Mouse (Mus musculus): ENCODE results near the gene Wdr25. TPM values are rescaled to one million over a fixed set of nuclear protein-coding genes. Genes with fewer than 3 reads are reported as not detected.

Wdr25 gene
- polyA plus RNA-seq, 1 experiment from 2014 or later, result 2.7 TPM

DNA sequence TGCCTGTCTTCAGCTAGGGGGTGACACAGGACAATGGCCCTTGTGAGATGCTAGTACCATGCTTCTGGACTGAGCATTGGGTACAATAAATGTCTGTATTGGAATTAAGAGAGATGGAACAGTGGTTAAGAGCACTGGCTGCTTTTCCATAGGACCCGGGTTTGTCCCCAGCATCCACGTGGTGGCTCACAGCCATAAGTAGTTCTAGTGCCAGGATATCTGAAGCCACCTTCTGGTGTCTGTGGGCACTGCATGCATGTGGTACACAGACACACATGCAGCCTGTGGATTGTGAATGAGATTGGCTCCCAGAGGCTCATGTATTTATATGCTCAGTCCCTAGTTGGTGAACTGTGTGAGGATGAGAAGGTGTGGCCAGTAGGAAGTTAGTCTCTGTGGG, 23.9 kb upstream of the Wdr25 start:
- H3K27me3 ChIP-seq (replicated peaks; ENCODE audit: control insufficient read depth, insufficient read depth, low read length), result no peaks in the 10 kb centered on the region
- 82% methylated on average over 2 of the region's 2 CpGs for WGBS
- H3K36me3 ChIP-seq (ENCODE audit: control insufficient read depth, insufficient read depth), result peaks cover 71% of the 10 kb centered on the region

DNA sequence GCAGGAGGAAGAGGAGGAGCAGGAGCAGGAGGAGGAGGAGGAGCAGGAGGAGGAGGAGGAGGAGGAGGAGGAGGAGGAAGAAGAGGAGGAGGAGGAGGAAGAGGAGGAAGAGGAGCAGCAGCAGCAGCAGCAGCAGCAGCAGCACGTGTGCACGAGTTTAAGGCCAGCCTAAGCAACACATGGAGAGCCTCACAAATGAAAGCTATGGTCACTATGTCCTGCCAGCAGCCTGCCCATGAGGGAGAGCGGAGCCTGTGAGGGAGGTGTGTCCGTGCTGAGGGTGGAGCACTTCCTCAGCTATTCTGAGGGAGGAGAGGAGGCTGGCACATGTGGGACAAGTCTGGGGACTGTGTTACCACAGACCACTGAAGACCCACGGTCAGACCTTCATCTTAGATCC, 20.3 kb upstream of the Wdr25 start:
- no peaks in the 10 kb centered on the region for H3K4me1 ChIP-seq (replicated peaks; ENCODE audit: control insufficient read depth, insufficient read depth, low read length)
- no peak overlapping the region for H3K4me2 ChIP-seq (replicated peaks; ENCODE audit: low read depth)
- no peak for ATAC-seq
- H3K9ac ChIP-seq (ENCODE audit: low read depth, low read length), result no peak overlapping the region
- no peak overlapping the region for H3K27ac ChIP-seq (ENCODE audit: low read depth, low read length)
- no peaks in the 10 kb centered on the region for H3K9me3 ChIP-seq (ENCODE audit: control insufficient read depth)
- H3K36me3 ChIP-seq (ENCODE audit: control insufficient read depth, insufficient read depth), result peaks cover 73% of the 10 kb centered on the region
- H3K4me3 ChIP-seq (ENCODE audit: low read depth, low read length), result no peak overlapping the region
- H3K27me3 ChIP-seq (replicated peaks; ENCODE audit: control insufficient read depth, insufficient read depth, low read length), result no peaks in the 10 kb centered on the region
- TF ChIP-seq CTCF (IDR thresholded peaks at IDR 0.05; ENCODE audit: low read depth), result no peak
- WGBS, result 76% methylated on average over 5 of the region's 5 CpGs

More for the DNA sequence above, 23.9 kb upstream of the Wdr25 start:
- Histone ChIP-seq H3K9ac (ENCODE audit: low read depth, low read length) (no peak overlapping the region), H3K9me3 (ENCODE audit: control insufficient read depth) (no peaks in the 10 kb centered on the region), H3K4me2 (replicated peaks; ENCODE audit: low read depth) (no peak overlapping the region), H3K4me3 (ENCODE audit: low read depth, low read length) (no peak overlapping the region), H3K4me1 (replicated peaks; ENCODE audit: control insufficient read depth, insufficient read depth, low read length) (no peaks in the 10 kb centered on the region), H3K27ac (ENCODE audit: low read depth, low read length) (no peak overlapping the region)
- ATAC-seq, result no peak
- TF ChIP-seq CTCF (IDR thresholded peaks at IDR 0.05; ENCODE audit: low read depth), result peak; percentile 62

DNA sequence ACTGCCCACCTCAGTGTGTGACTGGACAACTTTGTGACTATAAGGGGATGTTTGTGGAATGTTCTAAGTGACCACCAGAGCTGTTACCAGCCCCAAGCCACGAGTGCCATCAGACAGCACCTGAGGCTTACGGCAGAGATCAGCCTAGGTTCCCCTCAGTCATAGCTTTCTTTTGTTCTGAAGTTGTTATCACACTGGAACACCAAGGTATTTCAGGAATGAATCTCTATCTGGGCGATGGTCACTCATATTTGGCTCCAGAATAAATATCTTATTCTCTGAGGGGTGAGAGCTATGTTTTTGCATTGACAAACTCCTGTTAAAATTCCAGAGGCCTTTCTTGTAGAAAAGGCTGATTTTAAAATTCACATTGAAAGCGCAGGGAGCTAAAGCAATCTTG, 14.3 kb upstream of the Wdr25 start:
- Histone ChIP-seq H3K36me3 (ENCODE audit: control insufficient read depth, insufficient read depth) (peaks cover 53% of the 10 kb centered on the region), H3K9ac (ENCODE audit: low read depth, low read length) (no peak overlapping the region), H3K4me1 (replicated peaks; ENCODE audit: control insufficient read depth, insufficient read depth, low read length) (no peaks in the 10 kb centered on the region), H3K27ac (ENCODE audit: low read depth, low read length) (no peak overlapping the region), H3K9me3 (ENCODE audit: control insufficient read depth) (no peaks in the 10 kb centered on the region), H3K27me3 (replicated peaks; ENCODE audit: control insufficient read depth, insufficient read depth, low read length) (no peaks in the 10 kb centered on the region), H3K4me3 (ENCODE audit: low read depth, low read length) (no peak overlapping the region), H3K4me2 (replicated peaks; ENCODE audit: low read depth) (no peak overlapping the region)
- TF ChIP-seq CTCF (IDR thresholded peaks at IDR 0.05; ENCODE audit: low read depth), result no peak
- no peak for ATAC-seq
- 86% methylated on average over 4 of the region's 4 CpGs for WGBS

DNA sequence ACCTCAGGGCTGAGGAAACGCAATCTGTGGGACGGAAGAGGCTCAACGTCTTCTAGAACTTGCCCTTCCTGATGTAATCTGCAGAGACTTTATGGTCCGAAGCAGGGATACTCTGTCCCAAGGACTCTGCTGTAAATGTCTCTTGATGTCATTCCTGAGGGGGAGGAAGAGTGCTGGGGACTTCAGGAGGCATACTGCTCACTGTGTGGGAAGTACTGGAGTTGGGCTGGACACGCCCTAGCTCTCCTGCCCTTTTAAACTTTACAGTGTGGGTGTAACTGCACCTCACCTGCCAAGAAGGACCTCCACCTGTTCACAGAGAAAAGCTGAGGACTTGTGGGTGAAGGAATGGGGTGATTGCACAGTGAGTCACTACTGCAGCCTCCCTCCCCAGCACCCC, 12.8 kb upstream of the Wdr25 start:
- Histone ChIP-seq H3K4me3 (ENCODE audit: low read depth, low read length) (no peak overlapping the region), H3K27ac (ENCODE audit: low read depth, low read length) (peak overlapping the region; percentile 21; the same call in 1 of the 2 replicates), H3K4me1 (replicated peaks; ENCODE audit: control insufficient read depth, insufficient read depth, low read length) (no peaks in the 10 kb centered on the region), H3K36me3 (ENCODE audit: control insufficient read depth, insufficient read depth) (peaks cover 51% of the 10 kb centered on the region), H3K27me3 (replicated peaks; ENCODE audit: control insufficient read depth, insufficient read depth, low read length) (no peaks in the 10 kb centered on the region), H3K4me2 (replicated peaks; ENCODE audit: low read depth) (no peak overlapping the region), H3K9ac (ENCODE audit: low read depth, low read length) (no peak overlapping the region), H3K9me3 (ENCODE audit: control insufficient read depth) (no peaks in the 10 kb centered on the region)
- WGBS, result 41% methylated on average over 5 of the region's 5 CpGs
- peak; percentile 85 for ATAC-seq
- TF ChIP-seq CTCF (IDR thresholded peaks at IDR 0.05; ENCODE audit: low read depth), result no peak

DNA sequence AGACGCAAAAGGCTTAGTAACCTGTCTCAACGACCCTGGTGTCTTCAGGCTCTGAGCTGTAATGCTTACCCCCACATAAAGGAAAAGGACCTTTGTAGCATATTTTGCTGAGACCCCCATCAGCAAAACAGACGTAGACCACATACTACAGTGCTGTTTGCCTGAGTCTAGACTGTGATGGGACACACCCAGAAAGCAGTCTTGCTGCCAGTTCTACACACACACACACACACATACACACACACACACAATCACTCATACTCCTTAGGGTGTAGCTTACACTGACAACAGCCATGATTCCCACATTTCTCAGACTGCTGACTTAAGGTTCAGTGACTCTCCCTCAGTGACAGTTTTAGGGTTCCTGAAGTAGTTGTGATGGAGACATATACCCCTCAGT, 12.2 kb upstream of the Wdr25 start:
- H3K9me3 ChIP-seq (ENCODE audit: control insufficient read depth), result no peaks in the 10 kb centered on the region
- H3K27ac ChIP-seq (ENCODE audit: low read depth, low read length), result no peak overlapping the region
- ATAC-seq, result 0 out of 2 replicates have a peak, but pooled peaks have one; percentile 16
- no peak overlapping the region for H3K9ac ChIP-seq (ENCODE audit: low read depth, low read length)
- TF ChIP-seq CTCF (IDR thresholded peaks at IDR 0.05; ENCODE audit: low read depth), result no peak
- no peak overlapping the region for H3K4me2 ChIP-seq (replicated peaks; ENCODE audit: low read depth)
- 55% methylated on average over 3 of the region's 3 CpGs for WGBS
- H3K4me1 ChIP-seq (replicated peaks; ENCODE audit: control insufficient read depth, insufficient read depth, low read length), result no peaks in the 10 kb centered on the region
- peaks cover 52% of the 10 kb centered on the region for H3K36me3 ChIP-seq (ENCODE audit: control insufficient read depth, insufficient read depth)
- no peak overlapping the region for H3K4me3 ChIP-seq (ENCODE audit: low read depth, low read length)
- H3K27me3 ChIP-seq (replicated peaks; ENCODE audit: control insufficient read depth, insufficient read depth, low read length), result no peaks in the 10 kb centered on the region

DNA sequence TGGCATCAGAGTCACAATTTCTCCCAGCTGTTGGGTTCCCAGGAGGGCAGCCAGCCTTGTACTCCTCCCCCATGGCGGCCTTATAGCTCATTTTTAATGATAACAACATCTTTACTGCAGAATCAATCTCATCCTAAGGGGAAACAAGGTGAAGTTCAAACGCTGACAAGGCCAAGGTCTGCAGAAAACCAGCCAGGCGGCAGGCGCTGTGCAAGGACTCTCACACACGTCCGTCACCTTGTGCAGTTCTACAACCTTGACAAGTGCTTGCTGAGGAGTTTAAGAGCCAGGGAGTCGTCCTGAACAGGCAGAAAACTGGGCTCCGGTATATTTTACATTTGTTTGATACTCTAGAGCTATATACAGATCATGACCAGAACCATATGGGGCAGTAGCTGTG, 10.7 kb upstream of the Wdr25 start:
- H3K27me3 ChIP-seq (replicated peaks; ENCODE audit: control insufficient read depth, insufficient read depth, low read length), result no peaks in the 10 kb centered on the region
- H3K9me3 ChIP-seq (ENCODE audit: control insufficient read depth), result no peaks in the 10 kb centered on the region
- no peak overlapping the region for H3K4me3 ChIP-seq (ENCODE audit: low read depth, low read length)
- H3K36me3 ChIP-seq (ENCODE audit: control insufficient read depth, insufficient read depth), result peaks cover 58% of the 10 kb centered on the region
- no peaks in the 10 kb centered on the region for H3K4me1 ChIP-seq (replicated peaks; ENCODE audit: control insufficient read depth, insufficient read depth, low read length)
- no peak for TF ChIP-seq CTCF (IDR thresholded peaks at IDR 0.05; ENCODE audit: low read depth)
- H3K9ac ChIP-seq (ENCODE audit: low read depth, low read length), result no peak overlapping the region
- no peak for ATAC-seq
- no peak overlapping the region for H3K4me2 ChIP-seq (replicated peaks; ENCODE audit: low read depth)
- WGBS, result 80% methylated on average over 8 of the region's 8 CpGs
- no peak overlapping the region for H3K27ac ChIP-seq (ENCODE audit: low read depth, low read length)

DNA sequence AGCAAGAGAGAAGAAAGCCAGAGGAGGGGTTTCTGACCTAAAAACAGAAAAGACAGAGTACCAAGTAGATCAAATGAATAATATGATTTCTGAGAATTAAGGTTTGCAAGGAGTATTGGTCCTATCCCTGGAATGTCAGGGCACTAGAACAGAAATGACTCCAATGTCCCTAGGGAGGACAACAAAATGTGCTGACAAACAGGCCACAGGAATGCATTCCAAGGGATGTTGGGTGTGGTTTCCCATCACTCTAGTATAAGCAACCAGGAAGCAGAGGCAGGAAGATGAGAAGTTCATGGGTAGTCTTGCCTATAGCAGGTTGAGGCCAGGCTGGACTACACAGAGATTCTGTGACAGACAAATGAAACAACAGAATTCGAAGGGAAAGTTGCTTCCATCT, 7.5 kb upstream of the Wdr25 start:
- H3K4me1 ChIP-seq (replicated peaks; ENCODE audit: control insufficient read depth, insufficient read depth, low read length), result no peaks in the 10 kb centered on the region
- no peak for ATAC-seq
- no peaks in the 10 kb centered on the region for H3K9me3 ChIP-seq (ENCODE audit: control insufficient read depth)
- H3K36me3 ChIP-seq (ENCODE audit: control insufficient read depth, insufficient read depth), result peaks cover 64% of the 10 kb centered on the region
- H3K4me3 ChIP-seq (ENCODE audit: low read depth, low read length), result no peak overlapping the region
- H3K27me3 ChIP-seq (replicated peaks; ENCODE audit: control insufficient read depth, insufficient read depth, low read length), result no peaks in the 10 kb centered on the region
- H3K4me2 ChIP-seq (replicated peaks; ENCODE audit: low read depth), result no peak overlapping the region
- H3K9ac ChIP-seq (ENCODE audit: low read depth, low read length), result no peak overlapping the region
- no peak for TF ChIP-seq CTCF (IDR thresholded peaks at IDR 0.05; ENCODE audit: low read depth)
- H3K27ac ChIP-seq (ENCODE audit: low read depth, low read length), result no peak overlapping the region; the same call in 1 of the 2 replicates
- WGBS, result 83% methylated on average over 1 of the region's 1 CpGs
